Mouse (Mus musculus) liver, postnatal 0 days (tissue): ENCODE results near the gene Epb41l2. TPM values are rescaled to one million over a fixed set of nuclear protein-coding genes. Genes with fewer than 3 reads are reported as not detected.
A peak's percentile ranks its signal among the peaks of the same experiment; 100 is the strongest.

ENCODE experiments used
- ATAC-seq: fragments of 200-750 bp; cut with Nextera tagmentation; 2 replicates; pipeline ENCODE4 v1.8.0; 2017; ENCODE audit warnings: mild to moderate bottlenecking, moderate library complexity
- DNase-seq: peaks from one replicate; pipeline ENCODE4 v3.0.0-alpha.2; 2016
- H3K27ac ChIP-seq: fragments of 300-500 bp; sonication (generic); 2 replicates; pipeline ENCODE4 v1.5.1; 2014; ENCODE audit warnings: antibody characterized with exemption, moderate library complexity, mild to moderate bottlenecking, low read depth
- H3K27me3 ChIP-seq: fragments of 300-500 bp; sonication (generic); 2 replicates; pipeline ENCODE4 v1.6.1; 2014; ENCODE audit warnings: low read length, control low read depth, mixed read lengths; ENCODE audit not compliant: insufficient read depth
- H3K36me3 ChIP-seq: fragments of 300-500 bp; sonication (generic); replicated peaks from 2 replicates; pipeline ENCODE4 v1.6.1; 2014; ENCODE audit warnings: mild to moderate bottlenecking, control low read depth, low read length, moderate library complexity, mixed read lengths; ENCODE audit not compliant: insufficient read depth
- H3K4me1 ChIP-seq: fragments of 300-500 bp; sonication (generic); 2 replicates; pipeline ENCODE4 v1.6.1; 2014; ENCODE audit warnings: antibody characterized with exemption, mild to moderate bottlenecking, control low read depth; ENCODE audit not compliant: insufficient read depth
- H3K4me2 ChIP-seq: fragments of 300-500 bp; sonication (generic); 2 replicates; pipeline ENCODE4 v1.6.1; 2014; ENCODE audit warnings: low read depth, mild to moderate bottlenecking, low read length, moderate library complexity, mixed read lengths
- H3K4me3 ChIP-seq: fragments of 300-500 bp; sonication (generic); 2 replicates; pipeline ENCODE4 v1.5.1; 2014; ENCODE audit warnings: low read depth, low read length
- H3K9ac ChIP-seq: fragments of 300-500 bp; sonication (generic); replicated peaks from 2 replicates; pipeline ENCODE4 v1.6.1; 2014; ENCODE audit warnings: mild to moderate bottlenecking, moderate library complexity
- H3K9me3 ChIP-seq: fragments of 300-500 bp; sonication (generic); 2 replicates; pipeline ENCODE4 v1.6.1; 2016; ENCODE audit warnings: mild to moderate bottlenecking, control low read depth, low read length, mixed read lengths
- CTCF ChIP-seq: sonication (generic); IDR thresholded peaks from 2 replicates; pipeline ENCODE4 v1.5.1; 2016; ENCODE audit warnings: antibody characterized with exemption, low read depth
- EP300 ChIP-seq: IDR thresholded peaks from 2 replicates; pipeline ENCODE4 v1.6.1; 2016; ENCODE audit warnings: antibody characterized with exemption, low read depth, mild to moderate bottlenecking
- WGBS: fragments of 180-500 bp; shearing (Covaris S2); extraction: QIAGEN DNeasy Blood & Tissue Kit; methylation state at CpG from one replicate; pipeline ENCODE4 v1.1.7; 2014; ENCODE audit not compliant: insufficient replicate concordance; 5-methylcytosine and 5-hydroxymethylcytosine counted together
- polyA plus RNA-seq: library from polyadenylated mRNA; unstranded; fragments of >200 nt; fragmentation: Nextera tagmentation; extraction: Ambion mirVana; gene quantifications from 2 replicates; pipeline ENCODE4 v1.2.1, GENCODE M21; 2015

Gene Epb41l2
- polyA plus RNA-seq, 1 experiment from 2014 or later = 7.8 TPM

DNA sequence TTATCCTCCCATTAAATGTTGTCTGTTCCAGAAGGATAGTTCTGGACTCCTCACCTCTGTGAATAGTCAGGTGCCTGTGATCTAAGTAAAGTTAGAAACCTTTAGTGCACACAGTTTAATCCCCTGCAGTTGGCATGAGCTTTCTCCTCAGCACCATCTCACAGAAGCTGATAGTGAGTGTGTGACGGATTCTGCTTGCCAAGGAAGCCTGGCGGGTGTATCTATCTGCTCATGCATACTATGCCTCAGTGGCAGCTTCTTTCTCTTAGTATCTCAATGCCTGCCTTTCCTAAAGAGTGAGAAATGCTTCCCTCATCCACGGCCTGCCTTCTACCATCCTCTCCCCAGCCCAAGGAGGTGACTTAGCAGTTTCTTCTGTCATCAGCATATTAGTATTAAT lies 103.1 kb downstream of the Epb41l2 start:
- Histone ChIP-seq H3K4me3 (no peak overlapping the region), H3K27ac (no peak overlapping the region), H3K4me1 (no peaks in the 10 kb centered on the region), H3K9ac (no peak overlapping the region), H3K9me3 (no peaks in the 10 kb centered on the region), H3K36me3 (no peaks in the 10 kb centered on the region), H3K27me3 (no peaks in the 10 kb centered on the region), H3K4me2 (no peak overlapping the region)
- no peak for TF ChIP-seq CTCF
- TF ChIP-seq EP300 = no peak
- ATAC-seq (no peak), DNase-seq (no peak)
- 76% methylated on average over 3 of the region's 3 CpGs for WGBS

DNA sequence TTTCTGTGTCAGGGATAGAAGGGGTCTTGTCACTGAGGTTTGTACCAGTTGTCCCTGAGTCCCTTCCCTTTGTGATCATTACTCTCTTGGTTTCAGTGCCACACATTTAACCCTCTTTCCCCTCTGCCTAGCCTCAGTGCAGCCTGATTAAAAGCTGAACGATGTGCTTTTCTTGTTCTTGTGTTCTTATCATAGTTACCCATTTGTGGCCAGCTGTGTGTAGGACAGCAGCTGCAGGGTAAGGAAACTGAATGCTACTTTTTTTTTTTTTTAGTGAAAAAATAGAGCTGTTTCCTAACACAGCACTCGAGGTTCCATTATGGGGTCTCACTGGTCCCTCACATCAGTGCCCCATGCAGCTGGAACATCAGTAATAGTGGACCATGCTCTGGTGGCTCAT lies 106.9 kb downstream of the Epb41l2 start:
- Histone ChIP-seq H3K36me3 (peaks cover 4% of the 10 kb centered on the region), H3K9ac (no peak overlapping the region), H3K27ac (no peak overlapping the region), H3K27me3 (no peaks in the 10 kb centered on the region), H3K4me2 (no peak overlapping the region), H3K9me3 (no peaks in the 10 kb centered on the region), H3K4me3 (no peak overlapping the region), H3K4me1 (no peaks in the 10 kb centered on the region)
- TF ChIP-seq CTCF = no peak
- no peak for TF ChIP-seq EP300
- ATAC-seq (no peak), DNase-seq (no peak)
- WGBS = 44% methylated on average over 2 of the region's 2 CpGs

DNA sequence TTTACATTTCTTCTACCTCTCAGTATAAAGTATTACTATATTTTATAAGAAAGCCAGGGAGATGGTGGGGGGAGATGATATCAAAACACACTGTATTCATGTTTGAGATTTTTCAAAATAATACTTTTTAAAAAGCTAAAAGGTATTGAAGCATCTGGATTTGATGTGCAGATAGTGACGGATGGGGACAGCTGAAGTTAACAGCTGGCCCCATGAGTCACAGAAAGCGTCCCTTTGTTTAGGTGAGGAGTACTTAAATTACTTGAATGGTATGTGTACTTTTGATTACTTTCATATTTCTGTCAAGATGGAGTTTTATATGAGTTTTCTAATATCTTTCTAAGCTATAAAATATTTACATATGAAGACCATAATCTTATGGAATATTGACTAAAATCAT lies 112.3 kb downstream of the Epb41l2 start:
- WGBS = 83% methylated on average over 2 of the region's 2 CpGs
- ATAC-seq (no peak), DNase-seq (no peak)

DNA sequence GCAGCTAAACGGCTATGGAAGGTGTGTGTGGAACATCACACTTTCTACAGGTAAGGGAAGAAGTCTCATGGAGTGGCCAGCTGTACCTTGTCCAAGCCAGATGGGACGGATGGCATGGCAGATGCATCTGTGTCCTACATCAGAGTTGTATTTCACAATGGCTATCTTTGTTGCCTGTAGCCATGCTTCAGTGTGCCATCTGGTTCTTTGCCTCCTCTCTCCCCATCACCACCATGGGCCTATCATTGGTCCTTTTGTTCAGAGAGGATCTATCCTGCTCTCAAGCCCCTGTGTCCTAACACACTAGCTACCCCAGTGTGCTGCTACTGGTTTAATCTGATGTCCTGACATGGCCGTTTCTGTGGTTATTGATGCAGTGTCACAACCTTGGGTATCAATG lies 120.1 kb downstream of the Epb41l2 start:
- DNase-seq (no peak), ATAC-seq (no peak)
- no peaks in the 10 kb centered on the region for H3K27me3 ChIP-seq
- no peaks in the 10 kb centered on the region for H3K4me1 ChIP-seq
- TF ChIP-seq EP300 (no peak), CTCF (no peak)
- H3K9ac ChIP-seq = no peak overlapping the region
- H3K27ac ChIP-seq = no peak overlapping the region
- peaks cover 13% of the 10 kb centered on the region for H3K36me3 ChIP-seq
- 74% methylated on average over 3 of the region's 3 CpGs for WGBS
- no peak overlapping the region for H3K4me3 ChIP-seq
- no peak overlapping the region for H3K4me2 ChIP-seq
- H3K9me3 ChIP-seq = no peaks in the 10 kb centered on the region

More for the DNA sequence above, 112.3 kb downstream of the Epb41l2 start:
- H3K4me2 ChIP-seq = no peak overlapping the region
- H3K27ac ChIP-seq = no peak overlapping the region
- TF ChIP-seq EP300 = no peak
- no peak for TF ChIP-seq CTCF
- H3K27me3 ChIP-seq = no peaks in the 10 kb centered on the region
- H3K4me1 ChIP-seq = no peaks in the 10 kb centered on the region
- H3K4me3 ChIP-seq = no peak overlapping the region
- no peaks in the 10 kb centered on the region for H3K9me3 ChIP-seq
- H3K9ac ChIP-seq = no peak overlapping the region
- H3K36me3 ChIP-seq = peaks cover 9% of the 10 kb centered on the region

DNA sequence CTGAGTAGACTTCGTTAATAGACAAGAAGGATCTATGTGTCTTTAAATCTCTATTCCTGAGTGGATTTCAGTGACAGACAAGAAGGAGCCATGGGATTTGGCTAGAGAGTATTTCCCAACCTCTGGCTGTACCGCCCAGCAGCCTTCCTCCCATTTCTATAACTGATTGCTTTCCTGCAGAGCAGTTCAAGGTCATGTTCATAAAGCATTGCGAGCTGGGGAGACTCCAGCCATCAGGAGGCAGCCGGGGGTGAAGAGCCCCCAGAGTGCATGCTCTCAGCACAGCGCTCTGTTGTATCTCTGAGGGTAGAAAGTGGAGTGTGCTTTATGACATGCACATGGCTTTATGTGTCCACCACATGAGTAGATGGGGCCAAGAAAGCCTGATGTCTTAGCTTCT lies 123.2 kb downstream of the Epb41l2 start:
- Histone ChIP-seq H3K36me3 (peaks cover 13% of the 10 kb centered on the region), H3K4me3 (no peak overlapping the region), H3K27ac (no peak overlapping the region), H3K27me3 (no peaks in the 10 kb centered on the region), H3K9ac (no peak overlapping the region), H3K4me1 (no peaks in the 10 kb centered on the region), H3K9me3 (no peaks in the 10 kb centered on the region), H3K4me2 (no peak overlapping the region)
- no peak for TF ChIP-seq EP300
- TF ChIP-seq CTCF = no peak
- WGBS = 70% methylated on average over 5 of the region's 5 CpGs
- ATAC-seq (no peak), DNase-seq (no peak)

DNA sequence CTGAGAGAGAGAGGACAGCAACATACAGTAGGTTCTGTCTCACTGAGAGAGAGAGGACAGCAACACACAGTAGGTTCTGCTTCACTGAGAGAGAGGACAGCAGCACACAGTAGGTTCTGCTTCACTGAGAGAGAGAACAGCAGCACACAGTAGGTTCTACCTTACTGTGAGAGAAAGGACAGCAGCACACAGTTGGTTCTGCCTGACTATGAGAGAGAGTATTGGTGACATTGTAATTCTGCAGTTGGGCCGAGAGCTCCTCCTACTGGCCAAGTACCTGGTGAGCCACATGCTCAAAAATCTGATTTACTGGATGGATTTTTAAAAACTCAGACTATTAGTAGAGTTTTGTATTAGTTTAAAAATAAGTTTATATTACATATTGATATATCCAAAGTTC lies 128.9 kb downstream of the Epb41l2 start:
- no peak for ATAC-seq
- H3K9ac ChIP-seq = no peak overlapping the region
- no peaks in the 10 kb centered on the region for H3K9me3 ChIP-seq
- 13% methylated on average over 1 of the region's 1 CpGs for WGBS
- no peaks in the 10 kb centered on the region for H3K27me3 ChIP-seq
- no peak overlapping the region for H3K27ac ChIP-seq
- TF ChIP-seq CTCF (peak; percentile 85), EP300 (no peak)
- H3K4me1 ChIP-seq = no peaks in the 10 kb centered on the region
- H3K36me3 ChIP-seq = no peaks in the 10 kb centered on the region; the same call in 1 of the 2 replicates
- H3K4me2 ChIP-seq = no peak overlapping the region
- peak; percentile 72 for DNase-seq
- no peak overlapping the region for H3K4me3 ChIP-seq
